Mouse (Mus musculus) lung, postnatal 0 days (tissue): ENCODE measurements around the gene Tbata.

Experiments used
- CTCF ChIP-seq: IDR thresholded peaks from 2 replicates; pipeline ENCODE4 v1.5.1; 2016; ENCODE audit warnings: antibody characterized with exemption, mild to moderate bottlenecking
- EP300 ChIP-seq: IDR thresholded peaks from 2 replicates; pipeline ENCODE4 v1.6.1; 2016; ENCODE audit warnings: antibody characterized with exemption, mild to moderate bottlenecking, control low read depth

DNA sequence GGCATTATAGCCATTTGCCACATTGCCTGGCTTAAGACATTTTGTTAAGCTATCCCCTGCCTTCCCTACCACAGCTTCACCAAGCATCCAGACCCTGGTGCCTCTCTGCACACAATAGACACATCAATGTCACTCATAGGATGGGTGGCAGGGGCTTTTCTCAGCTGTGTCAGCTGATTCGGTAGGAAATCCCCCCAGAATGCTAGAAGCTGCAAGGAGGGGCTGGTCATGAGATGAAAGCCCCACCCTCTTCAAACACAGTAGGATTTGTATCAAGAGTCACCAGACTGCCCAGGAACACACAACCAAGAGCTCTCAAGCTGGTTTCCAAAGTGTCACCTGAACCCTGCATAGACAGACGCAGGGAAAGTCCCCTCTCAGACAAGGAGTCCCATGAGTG lies 3.4 kb upstream of the Tbata start:
- no peak for TF ChIP-seq EP300
- TF ChIP-seq CTCF = no peak
